In genomic region chr16:34395221-34395811, GRCm38 (mm10) we compare ENCODE assay signal across 9 mouse cellular contexts.
DNase-seq lines count a peak whose midpoint lies in the region; ATAC-seq and TF ChIP-seq lines count a peak whose summit lies in the region.
"Had no signal": no experiment of that assay in that cellular context is flagged by ENCODE, and none has a peak within 500 bp of the region (broad histone marks: within the 10 kb centered on the region; RNA-seq: fewer than 3 reads in every experiment).

No protein-coding gene starts in this region.

- ATAC-seq in midbrain, postnatal 0 days (ENCODE audit: low FRiP score), result no peak
- no peak for ATAC-seq in inflammation-experienced regulatory T-cells, adult 6 months
- ATAC-seq in granulocyte monocyte progenitor cell, adult 5-6 weeks (replicated peaks; ENCODE audit: poor library complexity, severe bottlenecking), result no peak

- H3K27me3 ChIP-seq in midbrain, postnatal 0 days (ENCODE audit: insufficient read depth, low read length), result no peaks in the 10 kb centered on the region
- H3K27me3 ChIP-seq: embryonic facial prominence, embryonic 15.5 days had no signal

- no peak overlapping the region for H3K4me3 ChIP-seq in layer of hippocampus, adult 2 months
- H3K4me3 ChIP-seq in midbrain, postnatal 0 days (ENCODE audit: low read depth, low read length), result no peak overlapping the region
- H3K4me3 ChIP-seq: embryonic facial prominence, embryonic 15.5 days had no signal

- H3K36me3 ChIP-seq in midbrain, postnatal 0 days (ENCODE audit: insufficient read depth, low read length), result no peaks in the 10 kb centered on the region
- H3K36me3 ChIP-seq: embryonic facial prominence, embryonic 15.5 days had no signal

- H3K27ac ChIP-seq in layer of hippocampus, adult 2 months, result peak overlapping the region; percentile 66
- 0 out of 2 replicates have a peak overlapping the region, but pooled peaks have one; percentile 3 for H3K27ac ChIP-seq in midbrain, postnatal 0 days (ENCODE audit: low read depth, low read length)
- H3K27ac ChIP-seq: embryonic facial prominence, embryonic 15.5 days had no signal

- H3K4me2 ChIP-seq in midbrain, postnatal 0 days (ENCODE audit: low read depth, low read length, poor library complexity, severe bottlenecking), result no peak overlapping the region
- H3K4me2 ChIP-seq: embryonic facial prominence, embryonic 15.5 days had no signal

- no peak overlapping the region for H3K9ac ChIP-seq in midbrain, postnatal 0 days (replicated peaks; ENCODE audit: low read length, poor library complexity, severe bottlenecking)
- H3K9ac ChIP-seq: embryonic facial prominence, embryonic 15.5 days had no signal

- H3K4me1 ChIP-seq in midbrain, postnatal 0 days (ENCODE audit: insufficient read depth, low read length), result no peaks in the 10 kb centered on the region

- 0 out of 2 replicates have a peak, but pooled peaks have one; percentile 14 for TF ChIP-seq CTCF in layer of hippocampus, adult 2 months (conservative IDR thresholded peaks at IDR 0.05)
- TF ChIP-seq CTCF in midbrain, postnatal 0 days (IDR thresholded peaks at IDR 0.05), result no peak

- peak; percentile 10 for DNase-seq in kidney, adult 11 months
- no peak for DNase-seq in kidney, postnatal 4 days
- DNase-seq in brain, embryonic 18.5 days (ENCODE audit: low read depth, low spot score), result peak; percentile 47
- peak; percentile 51 to 54 for DNase-seq in layer of hippocampus, adult 2 months (ENCODE audit: low spot score in 2 of 2)
- DNase-seq in midbrain, postnatal 0 days (ENCODE audit: low spot score), result peak; percentile 89
- no peak for DNase-seq in natural killer cell, adult 2 months (ENCODE audit: low spot score in 2 of 2)

- no peaks in the 10 kb centered on the region for H3K9me3 ChIP-seq in midbrain, postnatal 0 days (ENCODE audit: low read length)
- H3K9me3 ChIP-seq: embryonic facial prominence, embryonic 15.5 days had no signal

Comparison
In these comparisons a context has a peak if more than half of its experiments do, and no peak if none do; other contexts are left out.
1. DNase-seq: peak in kidney, adult 11 months (single experiment), brain, embryonic 18.5 days (single experiment), layer of hippocampus, adult 2 months (2 of 2) and midbrain, postnatal 0 days (single experiment); none in kidney, postnatal 4 days (0 of 2) and natural killer cell, adult 2 months (0 of 2).